Mouse (Mus musculus) heart, adult 18-20 months (tissue): ENCODE results near the gene Sipa1. TPM values are rescaled to one million over a fixed set of nuclear protein-coding genes. Genes with fewer than 3 reads are reported as not detected.

Experiments used
- DNase-seq, 2 experiments: peaks; one replicate each; pipeline ENCODE4 v3.0.0; 2021 to 2022; ENCODE audit warnings: mixed read lengths in 1 of 2
- microRNA-seq, 2 experiments: library from miRNA; unstranded; fragments of <30 nt; microRNA quantifications; one replicate each; pipeline ENCODE4 v1.2.0; 2022
- total RNA-seq, 2 experiments: library from RNA; stranded (reverse); gene quantifications; 2 replicates each; pipeline ENCODE4 v1.2.3; 2021

The Sipa1 gene
- total RNA-seq, 2 experiments from 2014 or later = 20.3 to 24.1 TPM

DNA sequence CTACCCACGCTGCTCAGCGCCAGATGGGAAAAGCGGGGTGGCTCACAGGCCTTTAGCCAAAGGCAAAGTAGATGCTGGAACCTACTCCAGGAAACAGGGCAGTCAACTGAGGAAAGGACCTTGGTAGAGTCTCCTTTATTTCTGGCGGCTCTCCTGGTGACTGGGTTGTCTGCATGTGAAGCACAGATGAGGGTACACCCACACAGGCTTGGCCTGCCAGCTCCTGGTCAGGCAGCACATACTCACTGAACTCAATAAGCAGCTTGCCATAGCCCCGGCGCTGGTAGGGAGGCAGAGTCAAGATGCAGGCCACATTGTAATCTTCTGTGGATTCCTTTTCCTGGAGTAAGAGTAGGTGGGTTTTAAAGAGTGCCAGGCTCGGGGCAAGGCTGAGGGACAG lies 58.4 kb downstream of the Sipa1 start:
- DNase-seq = peak in 1 of 2 experiments; percentile 10

DNA sequence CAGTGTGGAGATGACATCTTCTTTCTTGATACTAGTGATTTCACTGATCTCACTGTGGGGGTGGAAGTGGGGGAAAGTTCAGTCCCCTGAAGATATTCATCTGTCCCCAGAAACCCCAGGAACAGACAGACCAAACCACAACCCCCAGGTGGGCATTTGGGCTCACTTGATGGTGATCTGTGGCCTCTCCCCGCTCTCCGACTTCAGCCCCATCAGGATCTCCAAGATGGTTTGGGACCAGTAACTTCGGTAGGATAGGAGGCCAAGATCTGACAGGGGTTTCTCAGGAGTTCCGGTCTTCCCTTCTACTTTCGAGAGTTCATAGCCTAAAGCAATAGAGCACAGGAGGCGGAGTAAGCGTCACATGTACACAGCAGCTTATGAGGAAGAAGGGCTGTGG lies 59.8 kb downstream of the Sipa1 start:
- no peak for DNase-seq

DNA sequence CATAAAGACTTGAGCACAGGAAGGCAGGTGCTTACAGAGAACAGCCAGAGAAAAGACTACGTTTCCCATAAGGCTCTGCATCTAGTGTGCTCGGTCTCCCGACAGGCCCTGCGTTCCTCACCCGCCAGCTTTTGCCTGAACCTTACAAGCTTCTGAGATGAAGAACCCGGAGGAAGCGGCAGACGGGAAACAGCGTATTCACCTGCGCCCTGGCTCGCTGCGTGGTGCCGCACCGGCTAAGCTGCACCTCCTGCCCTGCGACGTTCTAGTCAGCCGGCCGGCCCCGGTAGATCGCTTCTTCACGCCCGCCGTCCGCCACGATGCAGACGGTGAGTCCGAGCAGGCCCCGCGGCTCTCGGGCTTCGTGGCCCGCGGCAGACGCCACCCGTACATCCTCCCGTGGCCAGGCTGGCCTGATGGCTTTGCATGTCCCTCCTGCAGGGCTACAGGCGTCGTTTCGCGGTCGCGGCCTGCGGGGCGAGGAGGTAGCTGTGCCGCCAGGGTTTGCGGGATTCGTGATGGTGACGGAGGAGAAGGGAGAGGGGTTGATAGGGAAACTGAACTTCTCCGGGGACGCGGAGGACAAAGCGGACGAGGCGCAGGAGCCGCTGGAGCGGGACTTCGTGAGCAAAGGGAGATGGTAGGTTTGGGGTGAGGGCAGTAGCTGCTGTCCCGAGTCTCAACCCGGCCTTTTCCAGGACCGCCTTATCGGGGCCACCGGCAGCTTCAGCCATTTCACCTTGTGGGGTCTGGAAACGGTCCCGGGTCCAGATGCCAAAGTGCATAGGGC lies 61.6 kb downstream of the Sipa1 start, which contains the start of gene Rnaseh2c:
Gene Rnaseh2c (plus strand): TSS at position 122 of the 790 bp plus-strand sequence.
- DNase-seq = peak; percentile 81 to 86

Small RNA genes within 50 kb of the gene (microRNA-seq; reads per million reads assigned to microRNA genes)
- gene Mir6987 = 0 to 0.27 reads per million in 2 experiments

Other genes with a start within 250 kb of the Sipa1 start
- gene Drap1, start 238.7 kb downstream of the Sipa1 start, total RNA-seq = 100 to 1,000 TPM; 301 to 320 TPM
- gene AI837181, start 238.6 kb downstream of the Sipa1 start, total RNA-seq = 10 to 100 TPM; 32.1 to 38.3 TPM
- gene Fosl1, start 216.2 kb downstream of the Sipa1 start, total RNA-seq = not detected
- 1 to 10 TPM; 6.0 to 6.7 TPM for gene Ccdc85b, start 205.8 kb downstream of the Sipa1 start, total RNA-seq
- 10 to 100 TPM; 50.9 to 54.3 TPM for gene Fibp, start 203.1 kb downstream of the Sipa1 start, total RNA-seq
- 1 to 10 TPM in 1 of 2 experiments, under 1 TPM in 1; 0.25 to 1.5 TPM for gene Ctsw, start 195.2 kb downstream of the Sipa1 start, total RNA-seq
- 1 to 10 TPM; 7.2 to 7.9 TPM for gene Efemp2, start 189.8 kb downstream of the Sipa1 start, total RNA-seq
- gene Mus81, start 175.3 kb downstream of the Sipa1 start, total RNA-seq = 10 to 100 TPM; 16.9 to 24.2 TPM
- gene Cfl1, start 173.3 kb downstream of the Sipa1 start, total RNA-seq = 100 to 1,000 TPM; 184 to 211 TPM
- under 1 TPM; 0.35 to 0.57 TPM for gene 1700020D05Rik, start 159.9 kb downstream of the Sipa1 start, total RNA-seq
- 1 to 10 TPM; 4.2 to 4.3 TPM for gene Snx32, start 153.2 kb downstream of the Sipa1 start, total RNA-seq
- gene Ovol1, start 103.1 kb downstream of the Sipa1 start, total RNA-seq = not detected
- gene Ap5b1, start 95.7 kb downstream of the Sipa1 start, total RNA-seq = 1 to 10 TPM; 2.8 to 4.3 TPM
- gene Rnaseh2c, start 61.8 kb downstream of the Sipa1 start, total RNA-seq = 10 to 100 TPM; 56.5 to 59.3 TPM
- 10 to 100 TPM; 20.5 to 31.3 TPM for gene Kat5, start 53.5 kb downstream of the Sipa1 start, total RNA-seq
- gene Rela, start 26.2 kb downstream of the Sipa1 start, total RNA-seq = 10 to 100 TPM; 25.4 to 30.2 TPM
- gene Map3k11, start 25.0 kb upstream of the Sipa1 start, total RNA-seq = 10 to 100 TPM; 21.5 to 25.2 TPM
- 10 to 100 TPM; 17.3 to 18.4 TPM for gene Pcnx3, start 25.2 kb upstream of the Sipa1 start, total RNA-seq
- gene Kcnk7, start 40.7 kb upstream of the Sipa1 start, total RNA-seq = not detected
- gene Ehbp1l1, start 62.6 kb upstream of the Sipa1 start, total RNA-seq = 100 to 1,000 TPM; 134 to 144 TPM
- 10 to 100 TPM; 21.6 to 26.0 TPM for gene Fam89b, start 65.9 kb upstream of the Sipa1 start, total RNA-seq
- gene Ltbp3, start 77.2 kb upstream of the Sipa1 start, total RNA-seq = 10 to 100 TPM; 30.4 to 35.5 TPM
- 10 to 100 TPM; 55.1 to 67.8 TPM for gene Scyl1, start 107.7 kb upstream of the Sipa1 start, total RNA-seq
- gene Frmd8, start 211.6 kb upstream of the Sipa1 start, total RNA-seq = 10 to 100 TPM in 1 of 2 experiments, 1 to 10 TPM in 1; 7.2 to 10.6 TPM
- 1 to 10 TPM; 2.6 to 2.8 TPM for gene Slc25a45, start 214.1 kb upstream of the Sipa1 start, total RNA-seq
- under 1 TPM in 1 of 2 experiments, not detected in 1; 0.35 TPM for gene Tigd3, start 230.4 kb upstream of the Sipa1 start, total RNA-seq
- gene Dpf2, start 249.3 kb upstream of the Sipa1 start, total RNA-seq = 10 to 100 TPM; 77.6 to 84.0 TPM